Mouse (Mus musculus) cerebellum, adult 2 months (tissue): ENCODE measurements around the gene Ccdc88c. TPM values are rescaled to one million over a fixed set of nuclear protein-coding genes. Genes with fewer than 3 reads are reported as not detected.

ENCODE experiments used
- DNase-seq, 2 experiments: peaks; one replicate each; pipeline ENCODE4 v3.0.0; 2021
- H3K27ac ChIP-seq: fragments of 200-500 bp; 2 replicates; pipeline ENCODE4 v1.5.1; 2012; ENCODE audit warnings: low read length, control low read depth, inconsistent platforms; ENCODE audit not compliant: insufficient read depth
- H3K27me3 ChIP-seq: fragments of 200-500 bp; 2 replicates; pipeline ENCODE4 v1.6.1; 2012; ENCODE audit warnings: inconsistent platforms, mild to moderate bottlenecking, low read length, moderate library complexity; ENCODE audit not compliant: control insufficient read depth, insufficient read depth
- H3K4me1 ChIP-seq: fragments of 200-500 bp; 2 replicates; pipeline ENCODE4 v1.6.1; 2011; ENCODE audit warnings: low read length; ENCODE audit not compliant: control insufficient read depth, insufficient read depth
- H3K4me3 ChIP-seq: fragments of 200-500 bp; replicated peaks from 2 replicates; pipeline ENCODE3; 2011; ENCODE audit warnings: mild to moderate bottlenecking, low read depth, low read length, control low read depth; ENCODE audit not compliant: insufficient read depth
- CTCF ChIP-seq: fragments of 200-500 bp; IDR thresholded peaks from 2 replicates; pipeline ENCODE4 v1.5.1; 2011; ENCODE audit warnings: low read depth, mild to moderate bottlenecking, control low read depth, low read length, moderate library complexity, borderline replicate concordance; ENCODE audit not compliant: insufficient read depth
- POLR2A ChIP-seq: fragments of 200-500 bp; IDR thresholded peaks from 2 replicates; pipeline ENCODE4 v1.6.1; 2011; ENCODE audit warnings: low read length, control low read depth, borderline replicate concordance; ENCODE audit not compliant: insufficient read depth
- WGBS: fragments of 180-500 bp; shearing (Covaris S2); methylation state at CpG from one replicate; pipeline ENCODE4 v1.1.7; 2018; 5-methylcytosine and 5-hydroxymethylcytosine counted together
- polyA plus RNA-seq: library from polyadenylated mRNA; depleted of rRNA; stranded (reverse); fragments of >200 nt; gene quantifications from 2 replicates; pipeline ENCODE4 v1.2.3, GENCODE M21; 2012

Gene Ccdc88c
- polyA plus RNA-seq, 1 experiment: 9.0 TPM

- no peak overlapping the region for H3K27ac ChIP-seq
- WGBS: 90% methylated on average over 4 of the region's 4 CpGs
- DNase-seq: no peak
- no peak overlapping the region for H3K4me3 ChIP-seq
- TF ChIP-seq POLR2A: no peak
- TF ChIP-seq CTCF: no peak
- H3K4me1 ChIP-seq: peaks cover 15% of the 10 kb centered on the region; the same call in 1 of the 2 replicates
- no peaks in the 10 kb centered on the region for H3K27me3 ChIP-seq
Measured at GRCm38 (mm10) chr12:101009225-101009624, 19.6 kb downstream of the Ccdc88c start.

DNA sequence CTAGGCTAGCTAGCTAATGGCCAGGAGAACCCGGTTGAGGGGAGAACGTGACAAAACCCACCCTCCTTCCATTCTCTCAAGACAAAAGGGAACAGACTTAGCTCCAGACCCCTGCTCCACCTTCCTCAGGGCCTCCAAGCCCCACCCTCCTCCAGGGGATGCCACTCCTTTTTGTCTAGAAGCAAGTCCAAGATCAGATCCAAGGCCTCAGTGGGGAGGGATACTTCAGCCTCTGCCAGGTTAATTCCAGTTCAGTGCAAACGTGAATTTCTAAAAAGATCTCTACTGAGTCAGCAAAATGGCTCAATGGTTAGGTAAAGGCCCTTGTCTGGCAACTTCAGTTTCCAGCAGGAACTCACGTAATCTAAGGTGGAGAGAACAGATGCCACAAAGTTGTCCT lies 20.2 kb downstream of the Ccdc88c start:
- no peak for DNase-seq
- no peak overlapping the region for H3K27ac ChIP-seq
- H3K4me3 ChIP-seq: no peak overlapping the region
- no peaks in the 10 kb centered on the region for H3K27me3 ChIP-seq
- peaks cover 15% of the 10 kb centered on the region; the same call in 1 of the 2 replicates for H3K4me1 ChIP-seq
- no peak for TF ChIP-seq POLR2A
- TF ChIP-seq CTCF: no peak
- WGBS: 50% methylated on average over 4 of the region's 4 CpGs

DNA sequence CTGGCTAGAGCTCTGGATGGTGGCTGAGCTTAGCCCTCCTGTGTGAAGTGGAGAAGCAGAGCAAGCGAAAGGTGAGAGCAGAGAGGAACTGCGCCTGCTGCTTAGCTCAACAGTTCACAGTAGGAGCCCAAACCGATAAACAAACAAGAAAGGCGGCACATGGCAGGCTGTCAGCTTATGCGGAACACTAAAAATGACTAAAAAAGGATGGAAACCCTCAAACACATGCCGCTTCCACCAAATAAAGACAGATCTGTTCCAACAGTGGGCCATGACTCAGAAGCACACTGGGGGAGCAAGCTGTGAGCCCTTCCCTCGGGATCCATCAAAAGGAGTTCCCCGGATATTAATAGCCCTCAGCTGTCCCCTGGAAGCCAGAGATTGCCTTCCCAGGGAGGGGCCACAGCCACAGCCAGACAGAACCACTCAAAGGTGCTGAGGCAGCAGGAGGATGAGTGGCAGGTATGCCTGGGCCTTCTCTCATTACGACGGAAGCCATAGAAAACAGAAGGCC lies 20.8 kb downstream of the Ccdc88c start:
- Histone ChIP-seq H3K27ac (no peak overlapping the region), H3K4me1 (peaks cover 15% of the 10 kb centered on the region; the same call in 1 of the 2 replicates), H3K27me3 (no peaks in the 10 kb centered on the region), H3K4me3 (no peak overlapping the region)
- WGBS: 10% methylated on average over 10 of the region's 10 CpGs
- no peak for TF ChIP-seq CTCF
- TF ChIP-seq POLR2A: no peak
- peak; percentile 60 to 79 for DNase-seq

- no peak overlapping the region for H3K4me3 ChIP-seq
- H3K27me3 ChIP-seq: no peaks in the 10 kb centered on the region
- TF ChIP-seq CTCF: no peak
- TF ChIP-seq POLR2A: no peak
- WGBS: 92% methylated on average over 9 of the region's 9 CpGs
- H3K27ac ChIP-seq: no peak overlapping the region
- no peak for DNase-seq
- H3K4me1 ChIP-seq: peaks cover 15% of the 10 kb centered on the region; the same call in 1 of the 2 replicates
Measured at GRCm38 (mm10) chr12:101007427-101007826, 21.4 kb downstream of the Ccdc88c start.

DNA sequence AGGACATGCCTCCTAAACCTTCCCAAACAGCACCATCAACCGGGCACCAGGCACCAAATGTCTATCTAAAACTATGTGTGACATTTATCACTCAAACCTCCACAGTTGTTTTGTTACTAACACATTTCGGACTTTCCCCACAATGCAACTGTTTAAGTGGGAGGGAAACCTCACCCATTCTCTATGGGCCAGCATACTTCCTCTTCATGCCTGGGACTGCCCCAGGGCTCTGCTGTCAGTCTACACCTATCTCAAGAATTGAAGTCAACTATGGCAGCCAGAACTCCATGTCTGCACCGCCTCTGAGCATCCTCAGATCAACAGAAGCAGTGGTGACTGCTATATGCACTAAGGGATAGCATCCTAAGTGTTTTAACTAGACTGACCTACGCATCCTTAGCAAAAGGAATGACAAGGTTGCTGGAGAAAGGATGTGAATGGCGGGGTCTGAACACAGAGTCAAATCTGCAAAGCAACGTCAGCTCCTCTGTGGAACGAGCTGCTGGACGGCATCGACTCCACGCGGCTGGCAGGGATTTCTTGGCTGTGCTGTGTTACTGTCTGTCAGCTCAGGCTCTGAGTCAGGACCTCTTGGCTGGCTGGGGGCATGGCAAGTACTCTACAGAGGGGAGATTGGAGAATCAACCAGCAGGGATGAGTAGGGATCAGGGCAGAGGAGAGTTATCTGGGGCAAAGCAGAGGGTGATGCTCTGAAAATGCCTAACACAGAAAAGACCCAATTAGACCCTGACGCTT lies 23.0 kb downstream of the Ccdc88c start:
- WGBS: 50% methylated on average over 12 of the region's 12 CpGs
- Histone ChIP-seq H3K27ac (no peak overlapping the region), H3K27me3 (no peaks in the 10 kb centered on the region), H3K4me1 (peaks cover 15% of the 10 kb centered on the region; the same call in 1 of the 2 replicates), H3K4me3 (no peak overlapping the region)
- DNase-seq: peak in 1 of 2 experiments; percentile 36
- no peak for TF ChIP-seq POLR2A
- no peak for TF ChIP-seq CTCF

DNA sequence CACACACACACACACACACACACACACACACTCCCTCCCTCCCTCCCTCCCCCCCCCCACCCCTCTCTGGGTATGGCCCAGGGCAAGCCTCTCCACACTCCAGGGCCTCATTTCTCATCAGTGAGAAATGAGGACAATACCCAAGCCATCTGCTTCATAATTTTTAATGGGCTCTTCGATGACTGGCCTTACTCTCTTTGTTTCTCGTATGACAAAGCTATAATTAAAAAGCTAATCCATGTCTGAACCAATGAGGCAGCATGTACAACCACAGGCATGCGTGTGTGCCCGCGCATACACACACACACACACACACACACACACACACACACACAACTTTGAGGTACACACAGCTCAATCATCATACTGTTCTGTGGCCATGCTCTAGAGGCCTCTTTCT lies 23.9 kb downstream of the Ccdc88c start:
- 58% methylated on average over 5 of the region's 5 CpGs for WGBS
- TF ChIP-seq CTCF (no peak), POLR2A (no peak)
- Histone ChIP-seq H3K27ac (no peak overlapping the region), H3K4me3 (no peak overlapping the region), H3K4me1 (peaks cover 15% of the 10 kb centered on the region; the same call in 1 of the 2 replicates), H3K27me3 (no peaks in the 10 kb centered on the region)
- no peak for DNase-seq

- no peak overlapping the region for H3K4me3 ChIP-seq
- no peaks in the 10 kb centered on the region for H3K27me3 ChIP-seq
- DNase-seq: no peak
- H3K27ac ChIP-seq: no peak overlapping the region
- H3K4me1 ChIP-seq: peaks cover 9% of the 10 kb centered on the region; the same call in 1 of the 2 replicates
- TF ChIP-seq CTCF: no peak
- TF ChIP-seq POLR2A: no peak
- WGBS: 81% methylated on average over 4 of the region's 4 CpGs
Measured at GRCm38 (mm10) chr12:101002801-101003513, 25.9 kb downstream of the Ccdc88c start.

- Histone ChIP-seq H3K4me3 (no peak overlapping the region), H3K27me3 (no peaks in the 10 kb centered on the region), H3K27ac (no peak overlapping the region), H3K4me1 (peaks cover 2% of the 10 kb centered on the region; the same call in 1 of the 2 replicates)
- 58% methylated on average over 7 of the region's 7 CpGs for WGBS
- no peak for DNase-seq
- TF ChIP-seq POLR2A: no peak
- TF ChIP-seq CTCF: no peak
Measured at GRCm38 (mm10) chr12:100999061-100999954, 29.5 kb downstream of the Ccdc88c start.
